Mouse (Mus musculus): ENCODE data around the gene Cdk12. TPM values are rescaled to one million over a fixed set of nuclear protein-coding genes. Genes with fewer than 3 reads are reported as not detected.

Cdk12 gene
- polyA plus RNA-seq, 1 experiment from 2014 or later: 18.2 TPM

- Histone ChIP-seq H3K4me3 (ENCODE audit: low read depth, low read length) (peak overlapping the region; percentile 24), H3K36me3 (ENCODE audit: control insufficient read depth, insufficient read depth, low read length) (no peaks in the 10 kb centered on the region), H3K4me2 (ENCODE audit: low read depth, low read length, severe bottlenecking) (peak overlapping the region; percentile 32; the same call in 1 of the 2 replicates), H3K9me3 (ENCODE audit: control insufficient read depth, low read length) (no peaks in the 10 kb centered on the region), H3K27me3 (ENCODE audit: control insufficient read depth, insufficient read depth, low read length) (peaks cover 99% of the 10 kb centered on the region), H3K4me1 (replicated peaks; ENCODE audit: control insufficient read depth, insufficient read depth, low read length) (peaks cover 13% of the 10 kb centered on the region), H3K9ac (ENCODE audit: low read length) (peak overlapping the region; percentile 29; the same call in 1 of the 2 replicates), H3K27ac (ENCODE audit: low read depth, low read length) (no peak overlapping the region)
- ATAC-seq (replicated peaks; ENCODE audit: low FRiP score) (no peak), DNase-seq (ENCODE audit: low spot score) (no peak)
- WGBS: 0% methylated on average over 30 of the region's 35 CpGs
Measured at GRCm38 (mm10) chr11:98328031-98328370, 125.1 kb downstream of the Cdk12 start.

Small RNA genes within 50 kb of the gene (microRNA-seq; reads per million reads assigned to microRNA genes)
- gene Gm27399 (ENCODE audit: insufficient number of aligned reads) (not detected), gene Mir5119 (ENCODE audit: insufficient number of aligned reads) (not detected)

Other genes starting within 250 kb of the Cdk12 start
- gene Plxdc1, start 216.6 kb upstream of the Cdk12 start, polyA plus RNA-seq (2014; fragmentation: Nextera tagmentation; extraction: Ambion mirVana): 0.20 TPM in 1 of 2 replicates, not detected in the other
- gene Arl5c, start 206.9 kb upstream of the Cdk12 start, polyA plus RNA-seq (2014; fragmentation: Nextera tagmentation; extraction: Ambion mirVana): 10.4 and 12.3 TPM in 2 replicates
- gene Cacnb1, start 180.0 kb upstream of the Cdk12 start, polyA plus RNA-seq (2014; fragmentation: Nextera tagmentation; extraction: Ambion mirVana): 9.6 and 11.1 TPM in 2 replicates
- gene Rpl19, start 176.3 kb upstream of the Cdk12 start, polyA plus RNA-seq (2014; fragmentation: Nextera tagmentation; extraction: Ambion mirVana): 897 and 919 TPM in 2 replicates
- 0.81 and 0.86 TPM in 2 replicates for gene Stac2, start 149.6 kb upstream of the Cdk12 start, polyA plus RNA-seq (2014; fragmentation: Nextera tagmentation; extraction: Ambion mirVana)
- 19.4 and 33.4 TPM in 2 replicates for gene Fbxl20, start 52.7 kb upstream of the Cdk12 start, polyA plus RNA-seq (2014; fragmentation: Nextera tagmentation; extraction: Ambion mirVana)
- gene Med1, start 9.8 kb upstream of the Cdk12 start, polyA plus RNA-seq (2014; fragmentation: Nextera tagmentation; extraction: Ambion mirVana): 75.5 and 81.7 TPM in 2 replicates
- gene Neurod2, start 126.6 kb downstream of the Cdk12 start, polyA plus RNA-seq (2014; fragmentation: Nextera tagmentation; extraction: Ambion mirVana): 3.8 and 5.8 TPM in 2 replicates
- gene Ppp1r1b, start 145.3 kb downstream of the Cdk12 start, polyA plus RNA-seq (2014; fragmentation: Nextera tagmentation; extraction: Ambion mirVana): 0.29 and 0.41 TPM in 2 replicates
- gene Stard3, start 155.3 kb downstream of the Cdk12 start, polyA plus RNA-seq (2014; fragmentation: Nextera tagmentation; extraction: Ambion mirVana): 38.1 and 39.9 TPM in 2 replicates
- not detected in 2 replicates for gene Tcap, start 180.8 kb downstream of the Cdk12 start, polyA plus RNA-seq (2014; fragmentation: Nextera tagmentation; extraction: Ambion mirVana)
- not detected in 2 replicates for gene Pnmt, start 183.4 kb downstream of the Cdk12 start, polyA plus RNA-seq (2014; fragmentation: Nextera tagmentation; extraction: Ambion mirVana)
- 9.0 and 9.2 TPM in 2 replicates for gene Pgap3, start 197.4 kb downstream of the Cdk12 start, polyA plus RNA-seq (2014; fragmentation: Nextera tagmentation; extraction: Ambion mirVana)
- 19.7 and 23.2 TPM in 2 replicates for gene Erbb2, start 209.4 kb downstream of the Cdk12 start, polyA plus RNA-seq (2014; fragmentation: Nextera tagmentation; extraction: Ambion mirVana)
- gene Mien1, start 235.9 kb downstream of the Cdk12 start, polyA plus RNA-seq (2014; fragmentation: Nextera tagmentation; extraction: Ambion mirVana): 111 and 112 TPM in 2 replicates
- 1.8 and 1.9 TPM in 2 replicates for gene Grb7, start 243.3 kb downstream of the Cdk12 start, polyA plus RNA-seq (2014; fragmentation: Nextera tagmentation; extraction: Ambion mirVana)